Mouse (Mus musculus) splenic B cell, adult 2 months (primary cell): ENCODE measurements at regions not wholly inside any gene's neighbourhood (a gene's known extent, or its start where the extent isn't known, plus 50 kb on each side); places are given as distances from the start of the nearest gene placed in this dataset.
"Not testable (repeated sequence)": the region's sequence is repeated elsewhere in the genome, so short reads cannot be mapped to it uniquely, and the experiment has no call there.

Experiments used
- DNase-seq: peaks from one replicate; pipeline ENCODE4 v3.0.0-alpha.2; 2011; ENCODE audit warnings: low read depth, low spot score
- H3K27me3 ChIP-seq: 2 replicates; pipeline ENCODE4 v1.6.1; 2012; ENCODE audit warnings: mild to moderate bottlenecking, low read length, moderate library complexity, mixed read lengths; ENCODE audit not compliant: control insufficient read depth, poor library complexity, insufficient read depth, severe bottlenecking
- H3K36me3 ChIP-seq: 2 replicates; pipeline ENCODE4 v1.6.1; 2012; ENCODE audit warnings: mild to moderate bottlenecking, low read length, moderate library complexity, mixed read lengths; ENCODE audit not compliant: control insufficient read depth, poor library complexity, insufficient read depth, severe bottlenecking

- DNase-seq, result no peak
- H3K36me3 ChIP-seq, result no peaks in the 10 kb centered on the region
Measured at GRCm38 (mm10) chr3:137227122-137227838, 113.6 kb upstream of the Emcn start.

GRCm38 (mm10) chr3:137228416-137228815 lies 112.5 kb upstream of the Emcn start:
- Histone ChIP-seq H3K36me3 (no peaks in the 10 kb centered on the region), H3K27me3 (no peaks in the 10 kb centered on the region)
- DNase-seq, result no peak

More at GRCm38 (mm10) chr3:137227122-137227838, 113.6 kb upstream of the Emcn start:
- H3K27me3 ChIP-seq, result no peaks in the 10 kb centered on the region

GRCm38 (mm10) chr3:137242877-137243276 lies 98.0 kb upstream of the Emcn start:
- DNase-seq, result no peak
- Histone ChIP-seq H3K27me3 (no peaks in the 10 kb centered on the region), H3K36me3 (no peaks in the 10 kb centered on the region)

- no peak for DNase-seq
- Histone ChIP-seq H3K27me3 (no peaks in the 10 kb centered on the region), H3K36me3 (no peaks in the 10 kb centered on the region)
Measured at GRCm38 (mm10) chr3:137263907-137264306, 77.0 kb upstream of the Emcn start.

- DNase-seq, result no peak
- Histone ChIP-seq H3K36me3 (no peaks in the 10 kb centered on the region), H3K27me3 (no peaks in the 10 kb centered on the region)
Measured at GRCm38 (mm10) chr3:137267752-137268151, 73.1 kb upstream of the Emcn start.

GRCm38 (mm10) chr3:137275444-137275843 lies 65.4 kb upstream of the Emcn start:
- Histone ChIP-seq H3K27me3 (no peaks in the 10 kb centered on the region), H3K36me3 (no peaks in the 10 kb centered on the region)
- no peak for DNase-seq

GRCm38 (mm10) chr3:137279284-137279683 lies 61.6 kb upstream of the Emcn start:
- Histone ChIP-seq H3K36me3 (no peaks in the 10 kb centered on the region), H3K27me3 (no peaks in the 10 kb centered on the region)
- DNase-seq, result no peak

- DNase-seq, result no peak
- Histone ChIP-seq H3K27me3 (no peaks in the 10 kb centered on the region), H3K36me3 (no peaks in the 10 kb centered on the region)
Measured at GRCm38 (mm10) chr3:137281052-137281451, 59.8 kb upstream of the Emcn start.

- DNase-seq, H3K27me3 ChIP-seq, H3K36me3 ChIP-seq: not testable (repeated sequence)
Measured at GRCm38 (mm10) chr3:137287558-137287957, 53.3 kb upstream of the Emcn start.

- H3K36me3 ChIP-seq, result no peaks in the 10 kb centered on the region
- DNase-seq, result peak; percentile 83
- H3K27me3 ChIP-seq, result no peaks in the 10 kb centered on the region
Measured at GRCm38 (mm10) chr3:137288301-137288942, 52.4 kb upstream of the Emcn start.

GRCm38 (mm10) chr3:137288943-137289682 lies 51.8 kb upstream of the Emcn start:
- Histone ChIP-seq H3K27me3 (no peaks in the 10 kb centered on the region), H3K36me3 (no peaks in the 10 kb centered on the region)
- DNase-seq, result peak; percentile 7

GRCm38 (mm10) chr3:137289683-137289984 lies 51.2 kb upstream of the Emcn start:
- DNase-seq, result no peak

More at GRCm38 (mm10) chr3:137289683-137289984, 51.2 kb upstream of the Emcn start:
- H3K36me3 ChIP-seq, result no peaks in the 10 kb centered on the region
- H3K27me3 ChIP-seq, result no peaks in the 10 kb centered on the region
